ENCODE assay signal across 11 mouse cellular contexts in genomic region chr5:124387932-124388331, GRCm38 (mm10). TPM values are rescaled to one million over a fixed set of nuclear protein-coding genes. Genes with fewer than 3 reads are reported as not detected.
DNase-seq lines count a peak whose midpoint lies in the region; ATAC-seq and TF ChIP-seq lines count a peak whose summit lies in the region.
"Had no signal": no experiment of that assay in that cellular context is flagged by ENCODE, and none has a peak within 500 bp of the region (broad histone marks: within the 10 kb centered on the region; RNA-seq: fewer than 3 reads in every experiment).

No protein-coding gene starts in this region.

- TF ChIP-seq EP300 in heart, postnatal 0 days (IDR thresholded peaks at IDR 0.05; ENCODE audit: low read depth), result no peak
- no peak for TF ChIP-seq EP300 in MEL (IDR thresholded peaks at IDR 0.05; ENCODE audit: low read depth in 1 of 2, low read length in 2 of 2)

- peak; percentile 10 for DNase-seq in heart, postnatal 0 days (ENCODE audit: low spot score)
- no peak for DNase-seq in heart, adult 18-20 months
- peak; percentile 34 for DNase-seq in 3T3-L1 (ENCODE audit: low read depth, low spot score)
- DNase-seq in MEL (ENCODE audit: low read depth, low spot score), result peak; percentile 28
- DNase-seq in lung, postnatal 10 days, result peak; percentile 21
- no peak for DNase-seq in right cerebral cortex, adult 18-20 months
- no peak for DNase-seq in spleen, postnatal 4 days (ENCODE audit: low spot score in 2 of 2)
- DNase-seq: heart, adult 11 months; kidney, adult 9 months; liver, embryonic 13.5 days had no signal

- WGBS in heart, postnatal 0 days, result 71% methylated on average over 5 of the region's 5 CpGs
- WGBS in forebrain, embryonic 13.5 days, result 82% methylated on average over 5 of the region's 5 CpGs

- peaks cover 91% of the 10 kb centered on the region for H3K36me3 ChIP-seq in heart, postnatal 0 days (replicated peaks; ENCODE audit: control insufficient read depth, insufficient read depth, low read length)
- peaks cover 3 to 63% of the 10 kb centered on the region in 2 experiments for H3K36me3 ChIP-seq in MEL (ENCODE audit: control insufficient read depth in 1 of 2, insufficient read depth in 2 of 2, low read length in 2 of 2)
- peaks cover 90% of the 10 kb centered on the region for H3K36me3 ChIP-seq in forebrain, embryonic 13.5 days (ENCODE audit: poor library complexity, severe bottlenecking)

- ATAC-seq in heart, postnatal 0 days (ENCODE audit: insufficient read depth, low read depth), result no peak
- ATAC-seq in forebrain, embryonic 13.5 days, result no peak

- no peaks in the 10 kb centered on the region for H3K27me3 ChIP-seq in heart, postnatal 0 days (ENCODE audit: control insufficient read depth, insufficient read depth, low read length)
- H3K27me3 ChIP-seq in MEL (ENCODE audit: control insufficient read depth in 1 of 2, insufficient read depth in 2 of 2, low read length in 2 of 2), result no peaks in the 10 kb centered on the region
- H3K27me3 ChIP-seq in forebrain, embryonic 13.5 days, result no peaks in the 10 kb centered on the region
- H3K27me3 ChIP-seq: liver, embryonic 13.5 days had no signal

- H3K4me2 ChIP-seq in heart, postnatal 0 days (ENCODE audit: low read depth, low read length), result no peak overlapping the region
- H3K4me2 ChIP-seq in forebrain, embryonic 13.5 days, result no peak overlapping the region
- H3K4me2 ChIP-seq: liver, embryonic 13.5 days had no signal

- no peaks in the 10 kb centered on the region for H3K79me2 ChIP-seq in MEL (ENCODE audit: control insufficient read depth, insufficient read depth, low read length, poor library complexity)

- H3K9ac ChIP-seq in heart, postnatal 0 days (replicated peaks; ENCODE audit: low read depth, low read length), result no peak overlapping the region
- H3K9ac ChIP-seq in MEL (ENCODE audit: control insufficient read depth, low read depth, low read length, poor library complexity, severe bottlenecking), result no peak overlapping the region
- H3K9ac ChIP-seq in forebrain, embryonic 13.5 days, result no peak overlapping the region
- H3K9ac ChIP-seq: liver, embryonic 13.5 days had no signal

- H3K27ac ChIP-seq in heart, postnatal 0 days (ENCODE audit: low read depth), result no peak overlapping the region
- H3K27ac ChIP-seq in MEL (ENCODE audit: control insufficient read depth, low read depth, low read length), result no peak overlapping the region
- no peak overlapping the region for H3K27ac ChIP-seq in forebrain, embryonic 13.5 days
- H3K27ac ChIP-seq: liver, embryonic 13.5 days had no signal

- TF ChIP-seq RAD21 in MEL (IDR thresholded peaks at IDR 0.05; ENCODE audit: low read depth, low read length), result peak; percentile 48

- H3K4me1 ChIP-seq in heart, postnatal 0 days (ENCODE audit: control insufficient read depth, insufficient read depth), result no peaks in the 10 kb centered on the region
- peaks cover under 1 to 2% of the 10 kb centered on the region in 2 experiments; a peak in 2 of 4 replicates for H3K4me1 ChIP-seq in MEL (ENCODE audit: control insufficient read depth in 1 of 2, insufficient read depth in 2 of 2, low read length in 2 of 2)
- no peaks in the 10 kb centered on the region for H3K4me1 ChIP-seq in forebrain, embryonic 13.5 days
- H3K4me1 ChIP-seq: liver, embryonic 13.5 days had no signal

- H3K4me3 ChIP-seq in heart, postnatal 0 days (ENCODE audit: low read depth, low read length), result no peak overlapping the region
- H3K4me3 ChIP-seq in MEL (ENCODE audit: control insufficient read depth in 1 of 2, insufficient read depth in 1 of 2, low read depth in 2 of 2, low read length in 2 of 2), result no peak overlapping the region
- no peak overlapping the region for H3K4me3 ChIP-seq in forebrain, embryonic 13.5 days
- H3K4me3 ChIP-seq: liver, embryonic 13.5 days had no signal

- H3K9me3 ChIP-seq in heart, postnatal 0 days (replicated peaks; ENCODE audit: control insufficient read depth, low read length), result no peaks in the 10 kb centered on the region
- H3K9me3 ChIP-seq in MEL (replicated peaks; ENCODE audit: insufficient read depth, low read length), result no peaks in the 10 kb centered on the region
- no peaks in the 10 kb centered on the region for H3K9me3 ChIP-seq in forebrain, embryonic 13.5 days (replicated peaks)
- H3K9me3 ChIP-seq: liver, embryonic 13.5 days had no signal

- TF ChIP-seq POLR2A in MEL (IDR thresholded peaks at IDR 0.05; ENCODE audit: control insufficient read depth in 1 of 2, insufficient read depth in 1 of 2, low read depth in 1 of 2, low read length in 2 of 2, poor library complexity in 1 of 2), result no peak

- TF ChIP-seq CTCF in heart, postnatal 0 days (IDR thresholded peaks at IDR 0.05; ENCODE audit: low read depth), result peak; percentile 45
- peak in 2 of 3 experiments; percentile 34 to 50; a peak in 3 of 6 replicates for TF ChIP-seq CTCF in MEL (IDR thresholded peaks at IDR 0.05 in 2 of 3, conservative IDR thresholded peaks at IDR 0.05 in 1 of 3; ENCODE audit: control insufficient read depth in 1 of 3, insufficient read depth in 1 of 3, low read depth in 2 of 3, low read length in 3 of 3, poor library complexity in 1 of 3, severe bottlenecking in 1 of 3)

TF ChIP-seq in MEL, 35 proteins besides CTCF, POLR2A, EP300 and RAD21:
- no peak for TF ChIP-seq ZMIZ1 (IDR thresholded peaks at IDR 0.05; ENCODE audit: low read depth, low read length)
- 0 out of 2 replicates have a peak, but pooled peaks have one; percentile 23 for TF ChIP-seq SMC3 (IDR thresholded peaks at IDR 0.05; ENCODE audit: low read depth, low read length)
- no peak for TF ChIP-seq MEF2A (IDR thresholded peaks at IDR 0.05; ENCODE audit: extremely low read depth, insufficient replicate concordance, low read depth, low read length, poor library complexity, severe bottlenecking)
TF ChIP-seq in MEL: peak in this region for 1.

RNA-seq across cellular contexts. Expression of gene Cdk2ap1, which starts 25.1 kb away (rescaled TPM):
- 113 and 180 TPM in 2 replicates for total RNA-seq in heart, postnatal 0 days (2014; rRNA removed; ENCODE audit: low replicate concordance)
- polyA plus RNA-seq in heart, postnatal 0 days (2015; fragmentation: Nextera tagmentation; extraction: Ambion mirVana), result 23.2 and 26.6 TPM in 2 replicates
- total RNA-seq in heart, adult 18-20 months (2021), result 100 to 1,000 TPM; 148 to 156 TPM
- 110 and 118 TPM in 2 replicates for total RNA-seq in MEL (2012; rRNA removed)
- polyA plus RNA-seq in MEL (2012; ENCODE audit: insufficient read depth in 1 of 2, insufficient read length in 2 of 2, low read depth in 1 of 2, low replicate concordance in 2 of 2, missing spikeins in 1 of 2), result 100 to 1,000 TPM in 1 of 2 experiments, not detected in 1; 430 TPM
- 77.4 and 78.9 TPM in 2 replicates for polyA plus RNA-seq in forebrain, embryonic 13.5 days (2015; fragmentation: Nextera tagmentation; extraction: Ambion mirVana)

RNA-seq across cellular contexts. Expression of gene Sbno1, which starts 37.9 kb away (rescaled TPM):
- total RNA-seq in heart, postnatal 0 days (2014; rRNA removed; ENCODE audit: low replicate concordance), result 27.0 and 33.8 TPM in 2 replicates
- polyA plus RNA-seq in heart, postnatal 0 days (2015; fragmentation: Nextera tagmentation; extraction: Ambion mirVana), result 46.8 and 52.8 TPM in 2 replicates
- total RNA-seq in heart, adult 18-20 months (2021), result 10 to 100 TPM; 61.1 to 66.0 TPM
- total RNA-seq in MEL (2012; rRNA removed), result 38.8 and 39.3 TPM in 2 replicates
- 100 to 1,000 TPM in 1 of 2 experiments, 10 to 100 TPM in 1; 32.4 to 500 TPM for polyA plus RNA-seq in MEL (2012; ENCODE audit: insufficient read depth in 1 of 2, insufficient read length in 2 of 2, low read depth in 1 of 2, low replicate concordance in 2 of 2, missing spikeins in 1 of 2)
- 120 TPM in 2 replicates for polyA plus RNA-seq in forebrain, embryonic 13.5 days (2015; fragmentation: Nextera tagmentation; extraction: Ambion mirVana)

RNA-seq across cellular contexts. Expression of gene Kmt5a, which starts 51.8 kb away (rescaled TPM):
- total RNA-seq in heart, postnatal 0 days (2014; rRNA removed; ENCODE audit: low replicate concordance), result 71.9 and 82.9 TPM in 2 replicates
- 26.0 and 27.7 TPM in 2 replicates for polyA plus RNA-seq in heart, postnatal 0 days (2015; fragmentation: Nextera tagmentation; extraction: Ambion mirVana)
- total RNA-seq in heart, adult 18-20 months (2021), result 100 to 1,000 TPM; 205 to 229 TPM
- total RNA-seq in MEL (2012; rRNA removed), result 104 and 110 TPM in 2 replicates
- 100 to 1,000 TPM in 1 of 2 experiments, 10 to 100 TPM in 1; 88.6 to 243 TPM for polyA plus RNA-seq in MEL (2012; ENCODE audit: insufficient read depth in 1 of 2, insufficient read length in 2 of 2, low read depth in 1 of 2, low replicate concordance in 2 of 2, missing spikeins in 1 of 2)
- polyA plus RNA-seq in forebrain, embryonic 13.5 days (2015; fragmentation: Nextera tagmentation; extraction: Ambion mirVana), result 30.0 and 30.6 TPM in 2 replicates

Comparison
In these comparisons a context has a peak if more than half of its experiments do, and no peak if none do; other contexts are left out.
1. DNase-seq: peak in heart, postnatal 0 days (single experiment), 3T3-L1 (single experiment), MEL (single experiment) and lung, postnatal 10 days (single experiment); none in heart, adult 18-20 months (0 of 2), right cerebral cortex, adult 18-20 months (single experiment) and spleen, postnatal 4 days (0 of 2).